Mouse (Mus musculus): ENCODE measurements at regions not wholly inside any gene's neighbourhood (a gene's known extent, or its start where the extent isn't known, plus 50 kb on each side); places are given as distances from the start of the nearest gene placed in this dataset.

- H3K79me2 ChIP-seq (replicated peaks; ENCODE audit: control insufficient read depth, extremely low read depth, insufficient read depth, poor library complexity, severe bottlenecking): no peaks in the 10 kb centered on the region
- in situ Hi-C loops (cut with MboI; ENCODE audit: low pct_ligation_motif_present, low pct_unique_long_range_greater_than_20kb, low sequenced_read_pairs): no loop called here
- dilution Hi-C loops (cut with MboI; ENCODE audit: extremely low pct_ligation_motif_present, extremely low pct_unique_long_range_greater_than_20kb, low sequenced_read_pairs): no loop called here
Observed at GRCm38 (mm10) chr17:45243103-45243502, 190.4 kb downstream of the Cdc5l start.

GRCm38 (mm10) chr17:45242076-45242475 is 191.5 kb downstream of the Cdc5l start:
- peaks cover 7% of the 10 kb centered on the region for H3K9me3 ChIP-seq (replicated peaks; ENCODE audit: low read length)
- H3K9ac ChIP-seq (ENCODE audit: insufficient read depth, low read depth): no peak overlapping the region
- 0 out of 4 replicates have a peak, but pooled peaks cover 0 to 1% of the 10 kb centered on the region in 2 experiments for H3K4me1 ChIP-seq (ENCODE audit: control insufficient read depth in 1 of 2, insufficient read depth in 2 of 2)
- H3K4me3 ChIP-seq (replicated peaks in 1 of 3; ENCODE audit: low read depth in 2 of 3, low read length in 2 of 3, poor library complexity in 1 of 3): no peak overlapping the region
- no peak overlapping the region for H3K4me2 ChIP-seq (ENCODE audit: insufficient read depth, low read depth, poor library complexity, severe bottlenecking)
- H3K27me3 ChIP-seq (replicated peaks): no peaks in the 10 kb centered on the region
- H3K79me2 ChIP-seq (replicated peaks; ENCODE audit: control insufficient read depth, extremely low read depth, insufficient read depth, poor library complexity, severe bottlenecking): no peaks in the 10 kb centered on the region
- H3K36me3 ChIP-seq (replicated peaks in 1 of 2; ENCODE audit: control insufficient read depth in 1 of 2, insufficient read depth in 1 of 2, low read length in 1 of 2): no peaks in the 10 kb centered on the region
- dilution Hi-C loops (cut with MboI; ENCODE audit: extremely low pct_ligation_motif_present, extremely low pct_unique_long_range_greater_than_20kb, low sequenced_read_pairs): no loop called here
- in situ Hi-C loops (cut with MboI; ENCODE audit: low pct_ligation_motif_present, low pct_unique_long_range_greater_than_20kb, low sequenced_read_pairs): no loop called here
- DNase-seq (ENCODE audit: extremely low read depth): no peak
- no peak overlapping the region for H3K27ac ChIP-seq (ENCODE audit: insufficient read depth, low read depth)
- TF ChIP-seq RAD21 (IDR thresholded peaks at IDR 0.05; ENCODE audit: low read depth, low read length) (no peak), MEF2A (IDR thresholded peaks at IDR 0.05; ENCODE audit: borderline replicate concordance, low read depth, low read length) (no peak), EP300 (IDR thresholded peaks at IDR 0.05; ENCODE audit: low read length) (no peak), HCFC1 (IDR thresholded peaks at IDR 0.05; ENCODE audit: low read depth, low read length) (no peak), CHD1 (IDR thresholded peaks at IDR 0.05; ENCODE audit: low read depth, low read length) (no peak), PAX5 (IDR thresholded peaks at IDR 0.05; ENCODE audit: low read length) (no peak), ZKSCAN1 (IDR thresholded peaks at IDR 0.05; ENCODE audit: borderline replicate concordance, low read depth, low read length) (no peak), MYC (IDR thresholded peaks at IDR 0.05; ENCODE audit: low read depth, low read length) (no peak), E2F4 (IDR thresholded peaks at IDR 0.05; ENCODE audit: insufficient replicate concordance, low read depth, low read length) (no peak), JUN (IDR thresholded peaks at IDR 0.05; ENCODE audit: insufficient read depth, low read depth, low read length) (no peak), JUND (conservative IDR thresholded peaks at IDR 0.05; ENCODE audit: low read depth, low read length) (no peak), POLR2A (IDR thresholded peaks at IDR 0.05; ENCODE audit: low read depth, low read length) (no peak)

More at GRCm38 (mm10) chr17:45243103-45243502, 190.4 kb downstream of the Cdc5l start:
- Histone ChIP-seq H3K36me3 (replicated peaks in 1 of 2; ENCODE audit: control insufficient read depth in 1 of 2, insufficient read depth in 1 of 2, low read length in 1 of 2) (no peaks in the 10 kb centered on the region), H3K4me1 (ENCODE audit: control insufficient read depth in 1 of 2, insufficient read depth in 2 of 2) (peaks cover 3 to 4% of the 10 kb centered on the region in 2 experiments; a peak in 1 of 4 replicates), H3K27me3 (replicated peaks) (no peaks in the 10 kb centered on the region), H3K4me3 (replicated peaks in 1 of 3; ENCODE audit: low read depth in 2 of 3, low read length in 2 of 3, poor library complexity in 1 of 3) (no peak overlapping the region), H3K9me3 (replicated peaks; ENCODE audit: low read length) (no peaks in the 10 kb centered on the region), H3K27ac (ENCODE audit: insufficient read depth, low read depth) (no peak overlapping the region), H3K9ac (ENCODE audit: insufficient read depth, low read depth) (no peak overlapping the region), H3K4me2 (ENCODE audit: insufficient read depth, low read depth, poor library complexity, severe bottlenecking) (no peak overlapping the region)
- TF ChIP-seq POLR2AphosphoS2 (IDR thresholded peaks at IDR 0.05; ENCODE audit: low read depth, low read length): no peak
- TF ChIP-seq ETS1 (conservative IDR thresholded peaks at IDR 0.05; ENCODE audit: low read depth, low read length): no peak
- no peak for TF ChIP-seq ELF1 (IDR thresholded peaks at IDR 0.05; ENCODE audit: low read depth, low read length)
- TF ChIP-seq UBTF (IDR thresholded peaks at IDR 0.05; ENCODE audit: low read depth, low read length): no peak
- no peak for TF ChIP-seq JUN (IDR thresholded peaks at IDR 0.05; ENCODE audit: insufficient read depth, low read depth, low read length)
- TF ChIP-seq USF1 (IDR thresholded peaks at IDR 0.05; ENCODE audit: low read depth, low read length): no peak
- TF ChIP-seq NRF1 (IDR thresholded peaks at IDR 0.05; ENCODE audit: low read depth, low read length): no peak
- no peak for TF ChIP-seq MAZ (IDR thresholded peaks at IDR 0.05; ENCODE audit: low read depth, low read length)
- no peak for TF ChIP-seq USF2 (conservative IDR thresholded peaks at IDR 0.05; ENCODE audit: low read depth, low read length)
- no peak for TF ChIP-seq IRF4 (IDR thresholded peaks at IDR 0.05; ENCODE audit: low read depth, low read length)
- no peak for TF ChIP-seq KAT2A (IDR thresholded peaks at IDR 0.05; ENCODE audit: insufficient replicate concordance, low read length)
- no peak for TF ChIP-seq CTCF (conservative IDR thresholded peaks at IDR 0.05 in 1 of 2, IDR thresholded peaks at IDR 0.05 in 1 of 2; ENCODE audit: low read depth in 2 of 2, low read length in 2 of 2)
- TF ChIP-seq MXI1 (IDR thresholded peaks at IDR 0.05; ENCODE audit: low read depth, low read length): no peak
- TF ChIP-seq TCF12 (IDR thresholded peaks at IDR 0.05; ENCODE audit: low read depth, low read length): no peak
- TF ChIP-seq TBP (conservative IDR thresholded peaks at IDR 0.05; ENCODE audit: low read depth, low read length): no peak
- no peak for TF ChIP-seq ZNF384 (IDR thresholded peaks at IDR 0.05; ENCODE audit: low read depth, low read length)
- no peak for TF ChIP-seq MEF2A (IDR thresholded peaks at IDR 0.05; ENCODE audit: borderline replicate concordance, low read depth, low read length)
- no peak for DNase-seq (ENCODE audit: extremely low read depth)
